Mouse (Mus musculus) neural tube, embryonic 10.5 days (tissue): Measurements from ENCODE around the gene Nudcd3.

ENCODE experiments used
- DNase-seq: peaks from one replicate; pipeline ENCODE4 v3.0.0-alpha.2; 2017; ENCODE audit warnings: low spot score; ENCODE audit errors: extremely low spot score

Gene Nudcd3

DNA sequence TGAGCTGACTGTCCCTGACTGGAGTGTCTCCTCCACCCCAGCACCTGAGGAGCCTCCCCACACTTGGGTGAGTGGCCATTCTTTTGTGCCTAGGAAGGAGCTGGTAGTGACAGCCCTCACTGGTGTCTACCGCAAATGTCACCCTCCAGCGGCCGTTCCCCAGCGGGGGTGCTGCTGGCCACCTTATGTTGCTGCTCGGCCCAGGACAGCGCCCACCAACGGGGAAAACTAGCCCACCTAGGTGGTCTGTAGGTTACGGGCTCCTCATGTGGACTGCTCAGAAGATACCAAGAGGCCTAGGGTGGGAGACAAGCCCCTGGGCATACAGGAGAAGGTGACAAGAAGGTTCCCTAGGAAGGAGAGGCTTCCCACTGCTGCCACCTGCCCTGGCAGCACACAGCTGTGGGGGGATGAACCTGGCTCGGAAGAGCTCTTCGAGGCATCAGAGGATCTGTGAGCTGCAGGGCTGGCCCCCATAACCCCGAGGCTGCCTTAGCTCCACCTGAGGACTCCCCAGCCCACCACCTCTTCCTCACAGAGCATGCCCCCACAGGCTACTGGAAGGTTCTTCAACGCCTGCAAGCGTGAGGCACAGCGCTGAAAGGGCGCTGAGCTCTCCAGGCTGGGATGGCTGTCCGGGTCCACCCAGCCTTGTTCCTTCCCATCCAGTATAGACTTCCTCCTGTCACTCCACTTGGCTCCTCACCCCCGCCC is 136.6 kb downstream of the Nudcd3 start:
- no peak for DNase-seq

DNA sequence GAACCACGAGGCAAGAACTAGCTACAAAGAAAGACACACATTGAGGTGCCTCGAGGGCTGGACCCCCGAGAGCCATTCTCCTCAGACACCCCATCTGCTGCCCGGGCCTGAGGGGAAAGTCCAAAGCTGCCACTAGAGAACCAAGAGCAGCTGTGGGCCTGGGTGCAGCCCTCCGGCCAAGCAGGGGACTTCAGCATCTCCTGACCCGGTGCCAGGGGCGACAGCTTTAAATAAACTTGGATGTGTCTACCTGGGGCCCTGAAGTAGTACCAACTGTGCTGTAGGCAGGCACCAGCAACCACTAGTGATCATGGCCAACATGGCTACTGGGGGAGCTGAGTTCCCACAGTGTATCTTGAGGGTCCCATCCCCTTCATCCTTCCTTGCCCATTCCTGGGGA is 137.2 kb downstream of the Nudcd3 start:
- DNase-seq, result no peak

DNA sequence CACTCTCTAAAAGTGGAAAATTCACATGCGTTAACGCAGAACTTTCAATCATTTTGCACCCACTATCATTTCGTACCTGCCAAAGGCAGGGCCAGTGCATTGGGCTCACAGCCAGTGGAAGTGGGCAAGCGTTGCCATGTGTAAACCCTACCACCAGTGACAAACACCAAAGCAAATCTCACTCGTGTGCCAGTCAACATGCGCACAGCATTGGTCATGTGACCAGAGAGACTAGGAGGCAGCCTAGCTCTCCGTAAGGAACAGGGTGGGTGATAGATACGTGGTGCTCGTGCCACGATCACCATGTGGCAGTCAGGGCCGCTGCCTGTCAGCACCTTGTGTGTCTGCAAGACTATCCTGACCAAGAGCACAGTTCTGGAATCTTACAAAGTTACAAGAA is 137.9 kb downstream of the Nudcd3 start:
- no peak for DNase-seq

DNA sequence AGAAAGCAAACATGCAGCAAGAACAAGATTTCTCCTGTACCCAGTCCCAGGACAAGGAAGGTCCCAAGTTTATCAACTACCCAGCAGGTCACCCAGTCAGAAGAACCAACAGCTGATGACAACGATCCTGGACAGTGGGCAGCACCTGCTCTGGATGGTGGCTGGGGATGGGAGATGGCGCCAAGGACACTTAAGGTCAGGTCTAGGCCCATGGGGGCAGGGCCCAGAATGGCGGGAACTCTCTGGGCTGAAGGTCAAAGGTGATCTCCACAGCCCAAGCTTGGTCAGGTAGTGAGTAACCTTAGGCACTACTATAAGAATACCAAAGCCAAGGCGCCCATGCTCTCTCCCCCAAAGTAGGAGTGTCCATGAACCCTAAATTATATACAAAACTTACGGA is 138.3 kb downstream of the Nudcd3 start:
- DNase-seq, result no peak

DNA sequence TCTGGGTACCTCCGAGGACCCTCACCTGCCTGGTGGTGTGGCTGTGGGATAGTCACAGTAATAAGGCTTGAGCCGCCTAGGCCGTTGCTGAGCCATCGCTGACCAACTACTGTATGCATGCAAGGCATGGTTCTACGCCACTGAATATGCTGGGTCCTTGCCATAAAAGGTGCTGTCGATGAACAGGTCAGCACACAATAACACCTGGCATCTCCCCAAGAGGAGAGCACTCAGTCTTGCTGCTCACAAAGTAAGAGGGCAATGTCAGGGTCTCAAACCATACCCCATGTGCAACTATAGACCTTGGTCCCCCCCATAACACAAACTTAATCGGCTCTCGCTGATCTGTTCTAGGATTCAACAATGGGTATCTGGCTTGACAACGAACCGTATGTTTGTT is 141.1 kb downstream of the Nudcd3 start:
- DNase-seq, result no peak
